Mouse (Mus musculus) hindbrain, embryonic 16.5 days (tissue): ENCODE data around the gene Gm45337. TPM values are rescaled to one million over a fixed set of nuclear protein-coding genes. Genes with fewer than 3 reads are reported as not detected.
"Not testable (repeated sequence)": the region's sequence is repeated elsewhere in the genome, so short reads cannot be mapped to it uniquely, and the experiment has no call there.

Source experiments
- ATAC-seq: fragments of 200-750 bp; cut with Nextera tagmentation; 2 replicates; pipeline ENCODE4 v1.8.0; 2017; ENCODE audit warnings: moderate TSS enrichment, moderate library complexity
- H3K27ac ChIP-seq: fragments of 300-500 bp; sonication (generic); 2 replicates; pipeline ENCODE4 v1.5.1; 2014; ENCODE audit warnings: low read depth, mild to moderate bottlenecking, control low read depth, low read length, moderate library complexity
- H3K27me3 ChIP-seq: fragments of 300-500 bp; sonication (generic); replicated peaks from 2 replicates; pipeline ENCODE4 v1.6.1; 2014; ENCODE audit warnings: low read length; ENCODE audit not compliant: control insufficient read depth, insufficient read depth
- H3K36me3 ChIP-seq: fragments of 300-500 bp; sonication (generic); 2 replicates; pipeline ENCODE4 v1.6.1; 2014; ENCODE audit warnings: mild to moderate bottlenecking, low read length, moderate library complexity, mixed read lengths; ENCODE audit not compliant: control insufficient read depth, insufficient read depth
- H3K4me1 ChIP-seq: fragments of 300-500 bp; sonication (generic); 2 replicates; pipeline ENCODE4 v1.6.1; 2014; ENCODE audit warnings: low read depth, low read length; ENCODE audit not compliant: control insufficient read depth, insufficient read depth
- H3K4me2 ChIP-seq: fragments of 300-500 bp; sonication (generic); 2 replicates; pipeline ENCODE4 v1.6.1; 2014; ENCODE audit warnings: mild to moderate bottlenecking, low read length, control low read depth, moderate library complexity
- H3K4me3 ChIP-seq: fragments of 300-500 bp; sonication (generic); 2 replicates; pipeline ENCODE4 v1.5.1; 2014; ENCODE audit warnings: mild to moderate bottlenecking, low read length, control low read depth, moderate library complexity
- H3K9ac ChIP-seq: fragments of 300-500 bp; sonication (generic); 2 replicates; pipeline ENCODE4 v1.6.1; 2014; ENCODE audit warnings: low read depth, mild to moderate bottlenecking, control low read depth, low read length, moderate library complexity
- H3K9me3 ChIP-seq: fragments of 300-500 bp; sonication (generic); 2 replicates; pipeline ENCODE4 v1.6.1; 2014; ENCODE audit warnings: mild to moderate bottlenecking, low read length, moderate library complexity; ENCODE audit not compliant: control insufficient read depth
- WGBS: fragments of 180-500 bp; shearing (Covaris S2); extraction: QIAGEN DNeasy Blood & Tissue Kit; methylation state at CpG from one replicate; pipeline ENCODE4 v1.1.7; 2014; 5-methylcytosine and 5-hydroxymethylcytosine counted together
- polyA plus RNA-seq: library from polyadenylated mRNA; unstranded; fragments of >200 nt; fragmentation: Nextera tagmentation; extraction: Ambion mirVana; gene quantifications from 2 replicates; pipeline ENCODE4 v1.2.1, GENCODE M21; 2015

Gm45337 gene
- polyA plus RNA-seq, 1 experiment from 2014 or later, result not detected

GRCm38 (mm10) chr7:142155308-142155707 lies 10.9 kb upstream of the Gm45337 start:
- H3K9ac ChIP-seq, result no peak overlapping the region
- H3K4me3 ChIP-seq, result no peak overlapping the region
- H3K9me3 ChIP-seq, result no peaks in the 10 kb centered on the region
- no peak overlapping the region for H3K4me2 ChIP-seq
- no peaks in the 10 kb centered on the region for H3K36me3 ChIP-seq
- H3K27me3 ChIP-seq, result no peaks in the 10 kb centered on the region
- no peaks in the 10 kb centered on the region for H3K4me1 ChIP-seq
- WGBS, result 46% methylated on average over 1 of the region's 1 CpGs
- no peak overlapping the region for H3K27ac ChIP-seq
- ATAC-seq, result no peak

GRCm38 (mm10) chr7:142152191-142152590 lies 7.8 kb upstream of the Gm45337 start:
- no peak overlapping the region for H3K9ac ChIP-seq
- H3K4me3 ChIP-seq, result no peak overlapping the region
- H3K4me1 ChIP-seq, result no peaks in the 10 kb centered on the region
- H3K4me2 ChIP-seq, result no peak overlapping the region
- no peak overlapping the region for H3K27ac ChIP-seq
- no peaks in the 10 kb centered on the region for H3K9me3 ChIP-seq
- no peaks in the 10 kb centered on the region for H3K27me3 ChIP-seq
- H3K36me3 ChIP-seq, result no peaks in the 10 kb centered on the region
- WGBS, result 78% methylated on average over 4 of the region's 4 CpGs
- no peak for ATAC-seq

- Histone ChIP-seq H3K36me3 (no peaks in the 10 kb centered on the region), H3K9ac (no peak overlapping the region), H3K27ac (no peak overlapping the region), H3K4me3 (no peak overlapping the region), H3K4me2 (no peak overlapping the region), H3K4me1 (no peaks in the 10 kb centered on the region), H3K27me3 (no peaks in the 10 kb centered on the region), H3K9me3 (no peaks in the 10 kb centered on the region)
- ATAC-seq, result no peak
These were observed 4.2 kb upstream of the Gm45337 start for GRCm38 (mm10) chr7:142148633-142149032.

GRCm38 (mm10) chr7:142146033-142146432 lies 1.6 kb upstream of the Gm45337 start:
- no peak overlapping the region for H3K27ac ChIP-seq
- H3K4me3 ChIP-seq, result no peak overlapping the region
- H3K4me1 ChIP-seq, result no peaks in the 10 kb centered on the region
- no peaks in the 10 kb centered on the region for H3K9me3 ChIP-seq
- no peaks in the 10 kb centered on the region for H3K27me3 ChIP-seq
- 5% methylated on average over 1 of the region's 1 CpGs for WGBS
- no peaks in the 10 kb centered on the region for H3K36me3 ChIP-seq
- H3K4me2 ChIP-seq, result no peak overlapping the region
- H3K9ac ChIP-seq, result no peak overlapping the region
- ATAC-seq, result no peak

- no peak overlapping the region for H3K4me2 ChIP-seq
- no peak for ATAC-seq
- no peaks in the 10 kb centered on the region for H3K27me3 ChIP-seq
- no peaks in the 10 kb centered on the region for H3K9me3 ChIP-seq
- H3K36me3 ChIP-seq, result no peaks in the 10 kb centered on the region
- H3K4me1 ChIP-seq, result no peaks in the 10 kb centered on the region
- H3K4me3 ChIP-seq, result no peak overlapping the region
- H3K27ac ChIP-seq, result no peak overlapping the region
- H3K9ac ChIP-seq, result no peak overlapping the region
- WGBS, result 53% methylated on average over 4 of the region's 4 CpGs
These were observed 1.1 kb upstream of the Gm45337 start for GRCm38 (mm10) chr7:142145413-142145940.

- not testable (repeated sequence) for ATAC-seq, H3K4me2 ChIP-seq, H3K9ac ChIP-seq, H3K27me3 ChIP-seq, H3K4me1 ChIP-seq, H3K36me3 ChIP-seq, H3K9me3 ChIP-seq, H3K4me3 ChIP-seq, H3K27ac ChIP-seq
- WGBS, result 55% methylated on average over 1 of the region's 1 CpGs
These were observed 849 bp downstream of the Gm45337 start for GRCm38 (mm10) chr7:142143506-142144010.

- Histone ChIP-seq H3K4me3 (no peak overlapping the region), H3K27me3 (no peaks in the 10 kb centered on the region), H3K27ac (no peak overlapping the region), H3K9me3 (no peaks in the 10 kb centered on the region), H3K4me2 (no peak overlapping the region), H3K9ac (no peak overlapping the region), H3K4me1 (no peaks in the 10 kb centered on the region), H3K36me3 (no peaks in the 10 kb centered on the region)
- ATAC-seq, result no peak
- WGBS, result 38% methylated on average over 1 of the region's 1 CpGs
These were observed 3.7 kb downstream of the Gm45337 start for GRCm38 (mm10) chr7:142140696-142141095.

GRCm38 (mm10) chr7:142135934-142136333 lies 8.5 kb downstream of the Gm45337 start, which contains the start of gene Gm39115:
Gm39115 (minus strand) TSS chr7:142136034.
- H3K36me3 ChIP-seq, H3K9ac ChIP-seq, H3K4me2 ChIP-seq, ATAC-seq, H3K9me3 ChIP-seq, H3K4me1 ChIP-seq, H3K27me3 ChIP-seq, H3K27ac ChIP-seq, H3K4me3 ChIP-seq: not testable (repeated sequence)
- WGBS, result 39% methylated on average over 2 of the region's 2 CpGs

- no peaks in the 10 kb centered on the region for H3K4me1 ChIP-seq
- no peaks in the 10 kb centered on the region for H3K27me3 ChIP-seq
- no peak overlapping the region for H3K4me2 ChIP-seq
- no peak overlapping the region for H3K27ac ChIP-seq
- no peaks in the 10 kb centered on the region for H3K36me3 ChIP-seq
- no peak overlapping the region for H3K9ac ChIP-seq
- H3K9me3 ChIP-seq, result no peaks in the 10 kb centered on the region
- 0 out of 2 replicates have a peak, but pooled peaks have one; percentile 45 for ATAC-seq
- H3K4me3 ChIP-seq, result no peak overlapping the region
- 58% methylated on average over 4 of the region's 4 CpGs for WGBS
These were observed 10.0 kb downstream of the Gm45337 start for GRCm38 (mm10) chr7:142134206-142134995.
